Mouse (Mus musculus) G1E-ER4 (cell line): Measurements from ENCODE around the gene Lrig1. TPM values are rescaled to one million over a fixed set of nuclear protein-coding genes. Genes with fewer than 3 reads are reported as not detected.

Experiments used
- GATA1 ChIP-seq: IDR thresholded peaks from one replicate; pipeline ENCODE4 v1.8.0; 2012; ENCODE audit warnings: low read length, inconsistent platforms
- polyA plus RNA-seq: library from polyadenylated mRNA; stranded (reverse); fragments of >175 nt; gene quantifications from 2 replicates; pipeline ENCODE4 v1.2.3, GENCODE M21; 2012

The Lrig1 gene
- polyA plus RNA-seq, result 3.7 and 4.6 TPM in 2 replicates

GRCm38 (mm10) chr6:94700067-94700491, at the start of gene Lrig1:
Gene Lrig1, minus strand, starts transcription at chr6:94700158.
- no peak for TF ChIP-seq GATA1

- no peak for TF ChIP-seq GATA1
Measured at GRCm38 (mm10) chr6:94749626-94750025, 49.7 kb upstream of the Lrig1 start.

GRCm38 (mm10) chr6:94748361-94748760, 48.4 kb upstream of the Lrig1 start:
- no peak for TF ChIP-seq GATA1

- TF ChIP-seq GATA1, result no peak
Measured at GRCm38 (mm10) chr6:94740117-94740729, 40.3 kb upstream of the Lrig1 start.

- TF ChIP-seq GATA1, result no peak
Measured at GRCm38 (mm10) chr6:94738647-94739046, 38.7 kb upstream of the Lrig1 start.

- TF ChIP-seq GATA1, result no peak
Measured at GRCm38 (mm10) chr6:94733878-94734277, 33.9 kb upstream of the Lrig1 start.

GRCm38 (mm10) chr6:94729847-94730246, 29.9 kb upstream of the Lrig1 start:
- no peak for TF ChIP-seq GATA1

- no peak for TF ChIP-seq GATA1
Measured at GRCm38 (mm10) chr6:94729132-94729531, 29.2 kb upstream of the Lrig1 start.

GRCm38 (mm10) chr6:94724612-94725011, 24.7 kb upstream of the Lrig1 start:
- no peak for TF ChIP-seq GATA1

- no peak for TF ChIP-seq GATA1
Measured at GRCm38 (mm10) chr6:94718607-94719346, 18.8 kb upstream of the Lrig1 start.

- no peak for TF ChIP-seq GATA1
Measured at GRCm38 (mm10) chr6:94717705-94718489, 17.9 kb upstream of the Lrig1 start.

GRCm38 (mm10) chr6:94715645-94715940, 15.6 kb upstream of the Lrig1 start:
- TF ChIP-seq GATA1, result no peak

GRCm38 (mm10) chr6:94714815-94715644, 15.1 kb upstream of the Lrig1 start:
- no peak for TF ChIP-seq GATA1

- no peak for TF ChIP-seq GATA1
Measured at GRCm38 (mm10) chr6:94709832-94710231, 9.9 kb upstream of the Lrig1 start.

- no peak for TF ChIP-seq GATA1
Measured at GRCm38 (mm10) chr6:94709150-94709549, 9.2 kb upstream of the Lrig1 start.

GRCm38 (mm10) chr6:94707254-94707653, 7.3 kb upstream of the Lrig1 start:
- TF ChIP-seq GATA1, result no peak

- no peak for TF ChIP-seq GATA1
Measured at GRCm38 (mm10) chr6:94705931-94706330, 6.0 kb upstream of the Lrig1 start.
